In genomic region chr7:16337733-16338132, GRCm38 (mm10) we compare ENCODE assay signal across 13 mouse cellular contexts. TPM values are rescaled to one million over a fixed set of nuclear protein-coding genes. Genes with fewer than 3 reads are reported as not detected.
DNase-seq lines count a peak whose midpoint lies in the region; ATAC-seq and TF ChIP-seq lines count a peak whose summit lies in the region.
"Had no signal": no experiment of that assay in that cellular context is flagged by ENCODE, and none has a peak within 500 bp of the region (broad histone marks: within the 10 kb centered on the region; RNA-seq: fewer than 3 reads in every experiment).

No protein-coding gene starts in this region.

- no peak overlapping the region for H3K9ac ChIP-seq in heart, postnatal 0 days (replicated peaks; ENCODE audit: low read depth, low read length)
- no peak overlapping the region for H3K9ac ChIP-seq in midbrain, postnatal 0 days (replicated peaks; ENCODE audit: low read length, poor library complexity, severe bottlenecking)
- H3K9ac ChIP-seq in midbrain, embryonic 13.5 days (replicated peaks), result no peak overlapping the region
- H3K9ac ChIP-seq: stomach, embryonic 15.5 days had no signal

- WGBS in heart, postnatal 0 days, result 81% methylated on average over 2 of the region's 2 CpGs
- WGBS in midbrain, postnatal 0 days, result 79% methylated on average over 2 of the region's 2 CpGs
- 79% methylated on average over 2 of the region's 2 CpGs for WGBS in midbrain, embryonic 13.5 days

- H3K9me3 ChIP-seq in heart, postnatal 0 days (replicated peaks; ENCODE audit: control insufficient read depth, low read length), result no peaks in the 10 kb centered on the region
- H3K9me3 ChIP-seq in midbrain, postnatal 0 days (ENCODE audit: low read length), result no peaks in the 10 kb centered on the region
- no peaks in the 10 kb centered on the region for H3K9me3 ChIP-seq in midbrain, embryonic 13.5 days
- H3K9me3 ChIP-seq: forebrain, embryonic 10.5 days; stomach, embryonic 15.5 days had no signal

- DNase-seq in heart, postnatal 0 days (ENCODE audit: low spot score), result no peak
- no peak for DNase-seq in heart, postnatal 25 days (ENCODE audit: low spot score)
- DNase-seq in midbrain, postnatal 0 days (ENCODE audit: low spot score), result peak; percentile 40
- DNase-seq in brain, adult 2 months (ENCODE audit: low read depth, low spot score), result peak; percentile 29
- peak; percentile 12 for DNase-seq in thymus, postnatal 25 days
- DNase-seq in urinary bladder, postnatal 14 days (ENCODE audit: low spot score), result no peak
- DNase-seq in embryo, embryonic 10 days (ENCODE audit: low spot score), result no peak
- DNase-seq: embryo, embryonic 11 days; gastrocnemius, postnatal 10 days had no signal

- intact Hi-C loops in heart, postnatal 25 days (cut with DNase I), result no loop called here

- ATAC-seq in heart, postnatal 0 days (ENCODE audit: insufficient read depth, low read depth), result no peak
- ATAC-seq in midbrain, postnatal 0 days (ENCODE audit: low FRiP score), result no peak
- no peak for ATAC-seq in midbrain, embryonic 13.5 days

- H3K27me3 ChIP-seq in heart, postnatal 0 days (ENCODE audit: control insufficient read depth, insufficient read depth, low read length), result no peaks in the 10 kb centered on the region
- no peaks in the 10 kb centered on the region for H3K27me3 ChIP-seq in midbrain, postnatal 0 days (ENCODE audit: insufficient read depth, low read length)
- no peaks in the 10 kb centered on the region for H3K27me3 ChIP-seq in midbrain, embryonic 13.5 days
- H3K27me3 ChIP-seq: stomach, embryonic 15.5 days had no signal

- H3K4me2 ChIP-seq in heart, postnatal 0 days (ENCODE audit: low read depth, low read length), result no peak overlapping the region
- no peak overlapping the region for H3K4me2 ChIP-seq in midbrain, postnatal 0 days (ENCODE audit: low read depth, low read length, poor library complexity, severe bottlenecking)
- H3K4me2 ChIP-seq in midbrain, embryonic 13.5 days (replicated peaks), result no peak overlapping the region
- H3K4me2 ChIP-seq: stomach, embryonic 15.5 days had no signal

- H3K36me3 ChIP-seq in heart, postnatal 0 days (replicated peaks; ENCODE audit: control insufficient read depth, insufficient read depth, low read length), result peaks cover 51% of the 10 kb centered on the region
- peaks cover 37% of the 10 kb centered on the region for H3K36me3 ChIP-seq in midbrain, postnatal 0 days (ENCODE audit: insufficient read depth, low read length)
- H3K36me3 ChIP-seq in midbrain, embryonic 13.5 days, result peaks cover 58% of the 10 kb centered on the region

- TF ChIP-seq CTCF in heart, postnatal 0 days (IDR thresholded peaks at IDR 0.05; ENCODE audit: low read depth), result peak; percentile 40
- peak; percentile 62 for TF ChIP-seq CTCF in midbrain, postnatal 0 days (IDR thresholded peaks at IDR 0.05)

- TF ChIP-seq EP300 in heart, postnatal 0 days (IDR thresholded peaks at IDR 0.05; ENCODE audit: low read depth), result no peak

- H3K4me1 ChIP-seq in heart, postnatal 0 days (ENCODE audit: control insufficient read depth, insufficient read depth), result no peaks in the 10 kb centered on the region
- no peaks in the 10 kb centered on the region for H3K4me1 ChIP-seq in midbrain, postnatal 0 days (ENCODE audit: insufficient read depth, low read length)
- no peaks in the 10 kb centered on the region for H3K4me1 ChIP-seq in midbrain, embryonic 13.5 days (replicated peaks)
- H3K4me1 ChIP-seq: forebrain, embryonic 10.5 days; stomach, embryonic 15.5 days had no signal

- H3K4me3 ChIP-seq in heart, postnatal 0 days (ENCODE audit: low read depth, low read length), result no peak overlapping the region
- H3K4me3 ChIP-seq in midbrain, postnatal 0 days (ENCODE audit: low read depth, low read length), result no peak overlapping the region
- no peak overlapping the region for H3K4me3 ChIP-seq in midbrain, embryonic 13.5 days (replicated peaks)
- H3K4me3 ChIP-seq: forebrain, embryonic 10.5 days; stomach, embryonic 15.5 days had no signal

- H3K27ac ChIP-seq in heart, postnatal 0 days (ENCODE audit: low read depth), result no peak overlapping the region
- H3K27ac ChIP-seq in midbrain, postnatal 0 days (ENCODE audit: low read depth, low read length), result no peak overlapping the region
- H3K27ac ChIP-seq in midbrain, embryonic 13.5 days, result no peak overlapping the region
- H3K27ac ChIP-seq: forebrain, embryonic 10.5 days; macrophage; stomach, embryonic 15.5 days had no signal

RNA-seq across cellular contexts. Expression of gene Bbc3, which starts 29.5 kb away (rescaled TPM):
- total RNA-seq in heart, postnatal 0 days (2014; rRNA removed; ENCODE audit: low replicate concordance), result 7.3 and 14.6 TPM in 2 replicates
- polyA plus RNA-seq in heart, postnatal 0 days (2015; fragmentation: Nextera tagmentation; extraction: Ambion mirVana), result 5.6 and 6.6 TPM in 2 replicates
- total RNA-seq in heart, postnatal 25 days (2021), result 1 to 10 TPM; 3.7 to 4.7 TPM
- 45.1 and 50.6 TPM in 2 replicates for total RNA-seq in midbrain, postnatal 0 days (2014; rRNA removed)
- polyA plus RNA-seq in midbrain, postnatal 0 days (2015; fragmentation: Nextera tagmentation; extraction: Ambion mirVana), result 38.9 and 39.0 TPM in 2 replicates
- polyA plus RNA-seq in midbrain, embryonic 13.5 days (2015; fragmentation: Nextera tagmentation; extraction: Ambion mirVana), result 23.1 and 25.5 TPM in 2 replicates

RNA-seq across cellular contexts. Expression of gene Sae1, which starts 49.9 kb away (rescaled TPM):
- total RNA-seq in heart, postnatal 0 days (2014; rRNA removed; ENCODE audit: low replicate concordance), result 41.7 and 61.2 TPM in 2 replicates
- polyA plus RNA-seq in heart, postnatal 0 days (2015; fragmentation: Nextera tagmentation; extraction: Ambion mirVana), result 101 and 102 TPM in 2 replicates
- total RNA-seq in heart, postnatal 25 days (2021), result 10 to 100 TPM; 35.2 to 37.2 TPM
- total RNA-seq in midbrain, postnatal 0 days (2014; rRNA removed), result 84.6 and 98.2 TPM in 2 replicates
- 195 and 199 TPM in 2 replicates for polyA plus RNA-seq in midbrain, postnatal 0 days (2015; fragmentation: Nextera tagmentation; extraction: Ambion mirVana)
- 267 and 272 TPM in 2 replicates for polyA plus RNA-seq in midbrain, embryonic 13.5 days (2015; fragmentation: Nextera tagmentation; extraction: Ambion mirVana)

RNA-seq across cellular contexts. Expression of gene Ccdc9, which starts 51.1 kb away (rescaled TPM):
- total RNA-seq in heart, postnatal 0 days (2014; rRNA removed; ENCODE audit: low replicate concordance), result 5.7 and 43.7 TPM in 2 replicates
- 4.7 and 7.2 TPM in 2 replicates for polyA plus RNA-seq in heart, postnatal 0 days (2015; fragmentation: Nextera tagmentation; extraction: Ambion mirVana)
- total RNA-seq in heart, postnatal 25 days (2021), result 10 to 100 TPM; 30.7 to 35.3 TPM
- total RNA-seq in midbrain, postnatal 0 days (2014; rRNA removed), result 31.5 and 35.0 TPM in 2 replicates
- 12.7 and 13.6 TPM in 2 replicates for polyA plus RNA-seq in midbrain, postnatal 0 days (2015; fragmentation: Nextera tagmentation; extraction: Ambion mirVana)
- polyA plus RNA-seq in midbrain, embryonic 13.5 days (2015; fragmentation: Nextera tagmentation; extraction: Ambion mirVana), result 22.5 and 39.4 TPM in 2 replicates

Comparison
In these comparisons a context has a peak if more than half of its experiments do, and no peak if none do; other contexts are left out.
1. DNase-seq: peak in midbrain, postnatal 0 days (single experiment), brain, adult 2 months (single experiment) and thymus, postnatal 25 days (single experiment); none in heart, postnatal 0 days (single experiment), heart, postnatal 25 days (single experiment), urinary bladder, postnatal 14 days (single experiment) and embryo, embryonic 10 days (single experiment).